Mouse (Mus musculus): Measurements from ENCODE around the gene Afg1l.

Gene Afg1l

GRCm38 (mm10) chr10:42477550-42478340 is 620 bp downstream of the Afg1l start:
- DNase-seq (ENCODE audit: low read depth, low spot score): no peak

DNA sequence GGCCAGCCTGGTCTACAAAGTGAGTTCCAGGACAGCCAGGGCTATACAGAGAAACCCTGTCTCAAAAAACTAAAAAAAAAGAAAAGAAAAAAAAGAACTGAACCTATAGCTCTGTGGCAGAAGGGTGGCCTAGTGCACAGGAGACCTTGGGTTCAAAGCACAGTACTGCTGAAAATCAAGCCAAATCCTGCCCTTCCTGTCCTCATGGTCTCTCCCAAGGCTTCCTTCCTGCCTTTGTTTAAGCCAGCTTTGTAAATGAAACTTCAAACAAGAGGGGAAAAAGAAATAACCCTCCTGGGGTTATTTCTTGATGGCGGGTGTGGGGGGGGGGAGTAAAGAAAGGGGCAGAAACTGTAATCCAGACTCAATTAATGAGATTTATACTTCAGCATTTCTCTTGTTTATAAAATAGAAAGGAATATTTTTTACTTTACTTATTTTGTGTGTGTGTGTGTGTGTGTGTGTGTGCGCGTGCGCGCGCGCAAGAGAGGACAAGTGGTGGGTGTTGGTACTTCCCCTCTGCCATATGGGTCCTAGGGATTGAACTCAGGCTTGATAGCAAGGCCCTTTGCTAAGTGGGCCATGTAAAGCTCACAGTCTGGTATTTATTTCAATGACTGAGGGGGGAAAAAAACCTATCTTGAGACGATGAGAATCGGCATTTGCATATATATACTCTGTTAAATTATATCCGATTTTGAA is 1.4 kb downstream of the Afg1l start:
- no peak for DNase-seq (ENCODE audit: low read depth, low spot score)

DNA sequence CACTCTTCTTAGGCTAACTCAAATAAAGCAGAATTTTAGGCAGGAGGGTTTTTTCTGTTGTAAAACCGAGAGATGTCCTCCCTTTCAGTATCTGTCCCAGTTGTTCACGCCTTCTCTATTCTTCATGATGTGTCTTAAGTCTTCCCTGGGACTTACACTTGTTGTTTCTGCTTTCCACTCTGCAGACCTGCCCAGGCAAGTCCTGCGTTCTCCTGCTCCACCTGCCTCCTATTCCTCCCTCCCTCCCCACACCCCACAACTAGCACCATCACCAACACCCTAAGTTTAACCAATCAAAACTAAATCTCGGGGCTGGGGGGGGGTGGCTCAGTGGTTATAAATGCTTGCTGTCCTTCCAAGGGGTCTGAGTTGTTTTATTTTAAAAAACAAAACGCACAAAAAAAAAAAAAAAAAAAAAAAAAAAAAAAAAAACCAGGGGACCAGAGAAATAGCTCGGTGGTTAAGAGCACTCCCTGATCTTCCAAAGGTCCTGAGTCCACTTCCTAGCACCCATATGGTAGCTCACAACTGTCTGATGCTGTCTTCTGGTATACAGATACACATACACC is 3.3 kb downstream of the Afg1l start:
- DNase-seq (ENCODE audit: low read depth, low spot score): no peak

DNA sequence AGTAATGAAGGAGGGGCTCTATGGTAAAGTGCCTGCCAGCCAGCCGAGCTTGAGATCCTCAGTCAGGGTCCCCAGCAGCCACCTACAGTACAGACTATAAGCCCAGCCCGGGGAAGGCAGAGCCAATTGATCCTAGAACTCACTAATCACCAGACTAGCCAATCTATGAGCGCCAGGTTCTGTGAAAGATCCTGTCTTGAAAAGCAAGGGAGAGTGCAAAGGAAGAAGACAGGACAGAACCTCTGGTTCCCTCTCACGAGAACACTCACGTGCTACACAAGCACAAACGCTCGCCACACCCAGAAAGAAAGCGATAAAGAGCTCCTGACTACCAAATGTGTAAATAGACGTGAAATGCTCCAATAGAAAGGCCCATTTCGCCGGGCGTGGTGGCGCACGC is 13.6 kb downstream of the Afg1l start:
- no peak for DNase-seq (ENCODE audit: low read depth, low spot score)

DNA sequence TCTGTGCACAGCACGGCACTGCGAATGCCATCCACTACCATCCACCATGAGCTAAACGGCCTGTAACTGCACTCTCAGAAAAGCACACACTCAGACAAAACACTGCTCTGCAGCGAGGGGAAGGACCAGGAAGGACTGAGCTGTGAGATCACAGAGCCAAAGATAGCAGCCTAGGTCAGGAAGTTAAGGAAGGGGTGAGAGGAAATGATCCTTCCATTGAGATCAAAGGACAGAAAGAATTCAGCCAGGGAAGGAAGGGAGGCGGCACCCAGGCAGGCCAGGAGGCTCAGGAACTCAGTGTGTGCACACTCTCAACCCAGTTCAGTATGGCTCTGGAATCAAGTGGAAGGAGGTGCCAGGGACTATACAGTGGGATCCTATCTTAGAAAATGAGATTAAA is 14.1 kb downstream of the Afg1l start:
- DNase-seq (ENCODE audit: low read depth, low spot score): peak; percentile 34

DNA sequence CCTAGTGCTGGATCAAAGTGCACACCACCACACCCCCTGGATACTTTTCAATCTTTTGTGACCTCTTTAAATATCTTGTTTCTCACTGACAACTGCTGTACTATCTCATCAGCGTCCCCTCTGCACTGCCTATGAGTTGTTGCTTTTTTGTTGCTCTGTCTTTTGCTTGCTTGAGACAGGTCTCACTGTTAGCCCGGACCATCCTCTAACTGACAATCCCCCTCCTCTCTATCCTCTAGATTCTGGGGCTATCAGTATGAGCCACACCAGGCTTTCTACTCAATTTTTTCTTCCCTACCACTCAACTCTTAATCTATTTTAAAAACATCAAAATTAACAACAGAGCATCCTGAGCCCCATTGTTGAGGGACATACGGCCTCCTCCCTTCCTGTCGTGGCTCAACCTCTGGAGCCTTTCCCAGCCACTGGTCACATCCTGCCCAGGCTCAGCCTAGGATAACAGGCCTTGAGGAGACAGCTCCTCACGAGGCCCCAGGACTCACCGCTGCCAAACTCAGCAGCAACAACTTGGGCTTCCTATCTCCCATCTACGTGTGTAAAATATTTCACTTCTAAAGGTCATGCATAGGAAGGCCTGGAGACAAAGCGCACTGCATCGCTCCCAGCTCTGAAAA is 20.7 kb downstream of the Afg1l start:
- peak; percentile 44 for DNase-seq (ENCODE audit: low read depth, low spot score)

DNA sequence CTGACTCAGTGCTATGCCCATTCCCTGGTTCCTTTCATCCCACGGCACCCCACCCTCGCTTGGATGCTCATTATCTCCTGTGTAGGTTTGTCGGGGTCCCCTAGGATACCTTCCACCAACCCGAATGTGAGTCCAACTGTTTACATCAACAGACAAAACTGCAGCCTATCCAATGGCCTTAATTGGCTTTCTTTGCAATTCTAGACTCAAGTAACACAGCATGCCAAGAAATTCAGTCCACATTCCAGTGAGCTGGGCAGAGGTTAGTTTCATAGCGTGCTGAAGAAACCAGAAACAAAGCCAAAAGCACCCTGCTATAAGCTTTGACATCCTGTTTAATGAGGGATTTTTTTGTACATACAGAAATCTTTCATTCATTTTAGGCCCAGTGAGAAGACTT is 22.4 kb downstream of the Afg1l start:
- no peak for DNase-seq (ENCODE audit: low read depth, low spot score)

DNA sequence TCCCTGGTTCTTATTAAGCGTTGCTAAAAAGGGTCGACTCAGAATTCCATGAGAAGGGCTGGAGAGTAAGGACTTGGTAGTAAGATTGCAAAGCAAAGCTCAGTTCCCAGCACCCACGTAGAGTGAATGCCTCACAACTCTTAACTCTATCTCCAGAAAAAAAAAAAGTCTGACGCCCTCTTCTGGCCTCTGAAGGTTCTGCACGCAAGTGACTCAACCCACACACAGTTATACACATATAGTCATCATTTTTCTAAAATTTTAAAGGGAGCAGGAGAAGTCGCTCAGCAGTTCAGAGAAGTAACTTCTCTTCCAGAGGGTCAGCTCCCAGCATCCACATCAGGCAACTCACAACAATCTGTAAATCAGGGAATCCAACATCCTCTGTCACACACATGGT is 23.7 kb downstream of the Afg1l start:
- no peak for DNase-seq (ENCODE audit: low read depth, low spot score)

- DNase-seq (ENCODE audit: low read depth, low spot score): no peak
Observed at GRCm38 (mm10) chr10:42454266-42454665, 24.1 kb downstream of the Afg1l start.

DNA sequence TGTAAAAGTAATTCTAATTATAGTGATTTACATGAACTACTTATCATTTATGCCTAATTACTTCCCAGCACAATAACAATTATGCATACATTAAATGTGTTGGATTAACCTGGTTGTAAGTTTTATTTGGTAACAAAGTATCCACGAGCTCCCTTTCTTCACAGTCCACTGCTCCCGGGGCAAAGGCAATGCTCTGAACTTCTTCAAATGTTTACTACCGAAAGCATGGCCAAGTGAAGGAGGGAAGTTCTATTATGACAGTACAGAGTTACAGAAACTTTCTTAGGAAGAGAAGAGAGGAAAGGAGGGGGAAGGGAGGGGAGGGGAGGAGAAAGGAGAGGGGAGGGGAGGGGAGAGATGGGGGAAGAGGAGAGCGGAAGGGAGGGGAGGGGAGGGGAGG is 28.7 kb downstream of the Afg1l start:
- no peak for DNase-seq (ENCODE audit: low read depth, low spot score)

DNA sequence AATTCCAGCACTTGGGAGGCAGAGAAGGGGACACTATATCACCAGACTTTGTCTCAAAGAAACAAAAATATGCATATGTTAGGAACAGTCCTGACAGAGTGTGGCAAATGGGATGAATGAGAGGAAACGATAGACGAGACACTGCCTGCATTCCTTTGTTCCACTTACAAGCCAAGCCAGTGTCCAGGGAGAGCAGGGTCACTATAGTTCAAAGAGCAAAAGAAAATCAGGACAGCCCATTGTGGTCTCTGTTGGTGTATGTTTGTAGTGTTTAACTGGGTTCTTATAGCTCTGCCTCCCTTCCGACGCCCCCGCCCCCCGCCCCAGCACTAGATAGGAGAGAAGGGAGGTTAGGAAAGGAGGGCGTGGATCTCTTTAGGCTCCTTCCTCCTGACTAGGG is 30.0 kb downstream of the Afg1l start:
- DNase-seq (ENCODE audit: low read depth, low spot score): no peak

DNA sequence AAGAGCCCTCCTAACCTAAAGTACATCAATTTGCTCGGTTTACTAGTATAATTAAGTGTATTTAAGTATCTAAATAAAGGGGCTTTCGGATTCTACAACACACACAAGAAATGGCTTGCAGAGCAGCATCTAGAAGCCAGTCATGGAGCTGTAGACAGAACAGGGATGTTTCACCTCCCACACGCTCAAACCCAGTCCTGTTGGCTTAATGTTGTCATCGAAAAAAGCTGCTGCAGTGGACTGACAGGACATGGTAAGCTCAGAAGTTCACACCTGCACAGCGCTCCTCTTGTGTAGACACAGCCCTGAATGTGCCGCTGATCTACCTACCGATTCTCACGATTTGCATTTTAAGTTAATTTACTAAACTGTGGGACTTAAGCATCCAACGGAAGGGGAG is 32.2 kb downstream of the Afg1l start:
- DNase-seq (ENCODE audit: low read depth, low spot score): no peak

- no peak for DNase-seq (ENCODE audit: low read depth, low spot score)
Observed at GRCm38 (mm10) chr10:42436842-42437805, 41.2 kb downstream of the Afg1l start.

DNA sequence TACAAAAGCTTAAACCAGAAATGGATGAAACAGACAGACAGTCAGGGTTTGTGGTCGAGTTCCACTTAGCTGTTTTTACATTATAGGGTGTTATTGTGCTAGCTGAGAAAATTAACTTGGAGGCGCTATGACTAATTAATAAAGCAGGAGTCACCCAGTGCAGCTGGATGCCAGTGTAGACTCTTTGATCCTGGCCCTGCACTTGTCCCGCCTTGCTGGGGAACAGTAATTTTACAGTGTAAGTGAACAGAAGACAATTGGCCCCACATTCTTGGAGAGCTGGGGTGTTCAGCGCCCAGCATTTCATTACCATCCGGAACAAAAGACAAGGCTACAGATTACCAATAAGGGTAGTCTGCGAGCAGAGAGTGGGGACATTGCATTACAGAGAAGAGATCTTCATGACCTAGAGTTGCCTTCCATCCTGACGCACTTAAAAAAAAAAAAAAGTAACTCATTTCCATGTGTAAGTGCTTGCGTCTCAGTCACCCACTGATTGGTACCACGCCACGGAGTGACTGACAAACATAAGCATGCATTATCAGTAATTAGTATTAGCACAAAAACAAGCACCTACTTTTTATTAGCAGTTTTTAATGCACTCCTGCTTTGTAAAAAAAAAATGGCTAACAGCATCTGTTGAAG is 60.7 kb downstream of the Afg1l start:
- no peak for DNase-seq (ENCODE audit: low read depth, low spot score)

DNA sequence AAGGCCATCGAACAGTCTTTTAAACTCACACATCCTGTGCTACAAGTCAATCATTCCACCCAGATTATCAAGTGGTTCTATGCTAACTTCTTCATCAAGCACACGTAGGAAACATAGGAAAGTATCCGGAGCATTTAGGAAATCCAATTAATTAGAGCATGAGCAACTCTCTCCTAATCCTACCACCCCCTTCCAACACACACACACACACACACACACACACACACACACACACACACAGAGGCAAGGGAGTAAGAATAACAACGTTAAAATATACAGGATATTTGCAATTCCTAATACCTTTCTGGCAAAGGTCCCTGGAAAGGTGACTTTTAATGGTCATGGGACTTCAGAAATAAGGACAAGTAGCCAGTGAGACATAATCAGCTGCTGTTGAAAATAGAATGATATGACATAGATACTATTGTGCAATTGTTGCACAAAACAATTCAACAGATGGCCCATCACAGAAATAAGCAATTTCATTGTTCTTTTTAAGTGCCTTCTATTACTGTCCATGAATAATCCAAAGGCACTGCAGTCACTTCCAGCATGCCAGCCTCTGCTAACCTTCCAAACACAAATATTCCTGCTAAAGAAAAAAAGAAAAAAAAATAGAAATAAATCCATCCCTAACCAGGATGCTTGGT is 62.4 kb downstream of the Afg1l start:
- no peak for DNase-seq (ENCODE audit: low read depth, low spot score)

GRCm38 (mm10) chr10:42410748-42411537 is 67.4 kb downstream of the Afg1l start:
- no peak for DNase-seq (ENCODE audit: low read depth, low spot score)

DNA sequence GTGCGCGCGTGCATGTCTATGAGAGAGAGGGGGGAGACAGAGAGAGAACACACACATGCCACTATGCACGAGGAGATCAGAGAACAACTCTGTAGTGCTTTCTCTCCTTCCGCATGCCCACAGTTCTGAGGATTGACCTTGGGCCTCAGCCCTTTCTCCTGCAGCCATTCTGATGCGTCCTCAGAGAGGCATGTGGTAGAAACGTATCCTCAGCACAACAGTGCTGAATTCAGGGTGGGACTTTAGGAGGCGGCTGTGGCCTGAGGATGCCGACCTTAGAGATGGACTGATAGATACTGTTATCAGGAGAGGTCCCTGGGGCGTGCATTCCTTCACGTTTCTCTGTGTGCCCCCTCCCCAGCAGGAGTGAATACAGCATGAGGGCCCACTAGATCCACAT is 87.9 kb downstream of the Afg1l start:
- no peak for DNase-seq (ENCODE audit: low read depth, low spot score)

GRCm38 (mm10) chr10:42388181-42388580 is 90.2 kb downstream of the Afg1l start:
- no peak for DNase-seq (ENCODE audit: low read depth, low spot score)

GRCm38 (mm10) chr10:42384946-42385644 is 93.3 kb downstream of the Afg1l start:
- no peak for DNase-seq (ENCODE audit: low read depth, low spot score)

Data from skeletal muscle tissue, adult 2 months (tissue).